Mouse (Mus musculus) intestine, embryonic 14.5 days (tissue): ENCODE measurements around the gene Rtraf. TPM values are rescaled to one million over a fixed set of nuclear protein-coding genes. Genes with fewer than 3 reads are reported as not detected.

Experiments used
- ATAC-seq: fragments of 200-750 bp; cut with Nextera tagmentation; replicated peaks from 2 replicates; pipeline ENCODE4 v1.8.0; 2017; ENCODE audit warnings: low read depth, moderate number of reproducible peaks, moderate TSS enrichment, moderate library complexity; ENCODE audit not compliant: low FRiP score, low TSS enrichment
- DNase-seq: peaks from one replicate; pipeline ENCODE4 v3.0.0-alpha.2; 2018; ENCODE audit warnings: low spot score
- H3K27ac ChIP-seq: fragments of 300-500 bp; sonication (generic); 2 replicates; pipeline ENCODE4 v1.5.1; 2014; ENCODE audit warnings: low read depth, mild to moderate bottlenecking, control low read depth
- H3K27me3 ChIP-seq: fragments of 300-500 bp; sonication (generic); replicated peaks from 2 replicates; pipeline ENCODE4 v1.6.1; 2014; ENCODE audit warnings: low read length, control low read depth; ENCODE audit not compliant: control insufficient read depth, insufficient read depth
- H3K36me3 ChIP-seq: fragments of 300-500 bp; sonication (generic); 2 replicates; pipeline ENCODE4 v1.6.1; 2014; ENCODE audit warnings: low read length, control low read depth; ENCODE audit not compliant: control insufficient read depth, insufficient read depth
- H3K4me1 ChIP-seq: fragments of 300-500 bp; sonication (generic); replicated peaks from 2 replicates; pipeline ENCODE4 v1.6.1; 2014; ENCODE audit warnings: low read length, control low read depth, mixed read lengths; ENCODE audit not compliant: control insufficient read depth, insufficient read depth
- H3K4me2 ChIP-seq: fragments of 300-500 bp; sonication (generic); 2 replicates; pipeline ENCODE4 v1.6.1; 2014; ENCODE audit warnings: low read length
- H3K4me3 ChIP-seq: fragments of 300-500 bp; sonication (generic); 2 replicates; pipeline ENCODE4 v1.5.1; 2014; ENCODE audit warnings: low read depth, low read length, control low read depth, mixed read lengths
- H3K9ac ChIP-seq: fragments of 300-500 bp; sonication (generic); 2 replicates; pipeline ENCODE4 v1.6.1; 2014; ENCODE audit warnings: mild to moderate bottlenecking, low read length
- H3K9me3 ChIP-seq: fragments of 300-500 bp; sonication (generic); 2 replicates; pipeline ENCODE4 v1.6.1; 2016; ENCODE audit warnings: low read length, control low read depth; ENCODE audit not compliant: control insufficient read depth
- WGBS: fragments of 180-500 bp; shearing (Covaris S2); extraction: QIAGEN DNeasy Blood & Tissue Kit; methylation state at CpG from one replicate; pipeline ENCODE4 v1.1.7; 2014; 5-methylcytosine and 5-hydroxymethylcytosine counted together
- polyA plus RNA-seq: library from polyadenylated mRNA; unstranded; fragments of >200 nt; fragmentation: Nextera tagmentation; extraction: Ambion mirVana; gene quantifications from 2 replicates; pipeline ENCODE4 v1.2.1, GENCODE M21; 2014

Gene Rtraf
- polyA plus RNA-seq, 1 experiment from 2014 or later, result 213 TPM

- no peak overlapping the region for H3K27ac ChIP-seq
- no peak overlapping the region for H3K9ac ChIP-seq
- no peaks in the 10 kb centered on the region for H3K9me3 ChIP-seq
- H3K36me3 ChIP-seq, result peaks cover 13% of the 10 kb centered on the region; the same call in 1 of the 2 replicates
- no peak for ATAC-seq
- H3K4me2 ChIP-seq, result no peak overlapping the region
- 92% methylated on average over 6 of the region's 6 CpGs for WGBS
- H3K4me3 ChIP-seq, result no peak overlapping the region
- DNase-seq, result no peak
- no peaks in the 10 kb centered on the region for H3K27me3 ChIP-seq
- peaks cover 2% of the 10 kb centered on the region; the same call in 1 of the 2 replicates for H3K4me1 ChIP-seq
Observed at GRCm38 (mm10) chr14:19768648-19769047, 55.0 kb downstream of the Rtraf start.

GRCm38 (mm10) chr14:19766380-19766649 is 57.3 kb downstream of the Rtraf start:
- H3K4me3 ChIP-seq, result no peak overlapping the region
- ATAC-seq (no peak), DNase-seq (no peak)
- H3K9me3 ChIP-seq, result no peaks in the 10 kb centered on the region
- no peaks in the 10 kb centered on the region for H3K27me3 ChIP-seq
- WGBS, result 38% methylated on average over 1 of the region's 1 CpGs
- peaks cover 4% of the 10 kb centered on the region; the same call in 1 of the 2 replicates for H3K4me1 ChIP-seq
- no peak overlapping the region for H3K4me2 ChIP-seq
- H3K27ac ChIP-seq, result no peak overlapping the region
- no peak overlapping the region for H3K9ac ChIP-seq
- H3K36me3 ChIP-seq, result peaks cover 13% of the 10 kb centered on the region; the same call in 1 of the 2 replicates

GRCm38 (mm10) chr14:19765539-19766379 is 57.9 kb downstream of the Rtraf start:
- H3K27ac ChIP-seq, result no peak overlapping the region
- WGBS, result 64% methylated on average over 9 of the region's 9 CpGs
- no peak for ATAC-seq
- DNase-seq, result no peak
- no peaks in the 10 kb centered on the region for H3K9me3 ChIP-seq
- no peaks in the 10 kb centered on the region for H3K27me3 ChIP-seq
- no peak overlapping the region for H3K4me2 ChIP-seq
- peaks cover 13% of the 10 kb centered on the region; the same call in 1 of the 2 replicates for H3K36me3 ChIP-seq
- H3K9ac ChIP-seq, result no peak overlapping the region
- peaks cover 4% of the 10 kb centered on the region; the same call in 1 of the 2 replicates for H3K4me1 ChIP-seq
- H3K4me3 ChIP-seq, result no peak overlapping the region

GRCm38 (mm10) chr14:19764331-19764730 is 59.3 kb downstream of the Rtraf start:
- ATAC-seq, result no peak
- Histone ChIP-seq H3K27ac (no peak overlapping the region), H3K9ac (no peak overlapping the region), H3K4me3 (no peak overlapping the region), H3K4me1 (peaks cover 11% of the 10 kb centered on the region; the same call in 1 of the 2 replicates), H3K27me3 (no peaks in the 10 kb centered on the region), H3K9me3 (no peaks in the 10 kb centered on the region), H3K4me2 (no peak overlapping the region), H3K36me3 (peaks cover 13% of the 10 kb centered on the region; the same call in 1 of the 2 replicates)
- 82% methylated on average over 8 of the region's 8 CpGs for WGBS
- no peak for DNase-seq

GRCm38 (mm10) chr14:19763527-19763926 is 60.1 kb downstream of the Rtraf start:
- H3K9me3 ChIP-seq, result no peaks in the 10 kb centered on the region
- DNase-seq (no peak), ATAC-seq (no peak)
- no peak overlapping the region for H3K4me2 ChIP-seq
- WGBS, result 39% methylated on average over 8 of the region's 8 CpGs
- no peaks in the 10 kb centered on the region for H3K27me3 ChIP-seq
- H3K4me1 ChIP-seq, result peaks cover 12% of the 10 kb centered on the region; the same call in 1 of the 2 replicates
- H3K27ac ChIP-seq, result no peak overlapping the region
- no peak overlapping the region for H3K9ac ChIP-seq
- H3K36me3 ChIP-seq, result peaks cover 12% of the 10 kb centered on the region; the same call in 1 of the 2 replicates
- H3K4me3 ChIP-seq, result no peak overlapping the region

- Histone ChIP-seq H3K4me1 (peaks cover 12% of the 10 kb centered on the region; the same call in 1 of the 2 replicates), H3K4me3 (no peak overlapping the region), H3K9me3 (no peaks in the 10 kb centered on the region), H3K27me3 (no peaks in the 10 kb centered on the region), H3K4me2 (no peak overlapping the region), H3K9ac (no peak overlapping the region), H3K36me3 (0 out of 2 replicates have a peak, but pooled peaks cover 9% of the 10 kb centered on the region), H3K27ac (no peak overlapping the region)
- ATAC-seq (no peak), DNase-seq (no peak)
- whole genome bisulfite sequencing, result 76% methylated on average over 4 of the region's 4 CpGs
Observed at GRCm38 (mm10) chr14:19762014-19762413, 61.6 kb downstream of the Rtraf start.

Other genes starting within 250 kb of the Rtraf start
- gene Gm2237, start 238.7 kb downstream of the Rtraf start, polyA plus RNA-seq, result 3.7 and 4.3 TPM in 2 replicates
- not detected in 2 replicates for gene Gm5458, start 221.2 kb downstream of the Rtraf start, polyA plus RNA-seq
- gene Nid2, start 72.6 kb downstream of the Rtraf start, polyA plus RNA-seq, result 85.2 and 87.2 TPM in 2 replicates
- 74.0 and 76.2 TPM in 2 replicates for gene Gng2, start 153.8 kb upstream of the Rtraf start, polyA plus RNA-seq